Mouse (Mus musculus) ES-E14 (cell line): ENCODE data around the gene Hsdl1.

Source experiments
- CHD2 ChIP-seq: IDR thresholded peaks from 2 replicates; pipeline ENCODE4 v1.6.1; 2014; ENCODE audit warnings: mild to moderate bottlenecking, low read depth, low read length, inconsistent platforms
- HCFC1 ChIP-seq: IDR thresholded peaks from 2 replicates; pipeline ENCODE4 v1.6.1; 2012; ENCODE audit warnings: low read length, inconsistent platforms, borderline replicate concordance; ENCODE audit not compliant: insufficient read depth
- ZC3H11A ChIP-seq: IDR thresholded peaks from 2 replicates; pipeline ENCODE4 v1.6.1; 2012; ENCODE audit warnings: low read depth, mild to moderate bottlenecking, inconsistent platforms, low read length, borderline replicate concordance

- no peak for TF ChIP-seq CHD2
- no peak for TF ChIP-seq HCFC1
- no peak for TF ChIP-seq ZC3H11A
Measured at GRCm38 (mm10) chr8:119580441-119581161, 5.6 kb upstream of the Hsdl1 start.
